Mouse (Mus musculus): Measurements from ENCODE around the gene Clns1a.

Gene Clns1a

GRCm38 (mm10) chr7:97696506-97697254 is at the start of gene Clns1a:
Gene Clns1a, plus strand, starts transcription at chr7:97696634.
- DNase-seq = peak; percentile 84

GRCm38 (mm10) chr7:97647656-97648055 is 48.8 kb upstream of the Clns1a start:
- DNase-seq = no peak

- no peak for DNase-seq
Measured at GRCm38 (mm10) chr7:97650729-97651128, 45.7 kb upstream of the Clns1a start.

DNA sequence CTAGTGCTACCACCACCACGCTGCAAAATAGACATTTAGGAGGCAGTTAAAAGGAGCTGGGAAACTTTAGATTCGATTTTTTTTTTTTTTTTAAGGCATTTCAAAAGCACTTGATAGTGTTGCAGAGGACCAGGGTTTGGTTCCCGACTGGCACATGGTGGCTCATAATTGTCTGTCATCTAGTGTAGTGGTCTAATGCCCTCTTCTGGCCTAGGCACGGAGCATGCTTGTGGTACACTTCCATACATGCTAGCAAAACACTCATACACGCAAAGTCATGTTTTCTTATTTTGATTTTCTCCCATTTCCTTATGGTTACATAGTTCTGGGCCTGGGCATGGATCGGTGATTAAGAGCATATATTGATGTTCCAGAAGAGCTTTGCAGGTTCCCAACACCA is 40.3 kb upstream of the Clns1a start:
- DNase-seq = no peak

- DNase-seq = no peak
Measured at GRCm38 (mm10) chr7:97661634-97662033, 34.8 kb upstream of the Clns1a start.

DNA sequence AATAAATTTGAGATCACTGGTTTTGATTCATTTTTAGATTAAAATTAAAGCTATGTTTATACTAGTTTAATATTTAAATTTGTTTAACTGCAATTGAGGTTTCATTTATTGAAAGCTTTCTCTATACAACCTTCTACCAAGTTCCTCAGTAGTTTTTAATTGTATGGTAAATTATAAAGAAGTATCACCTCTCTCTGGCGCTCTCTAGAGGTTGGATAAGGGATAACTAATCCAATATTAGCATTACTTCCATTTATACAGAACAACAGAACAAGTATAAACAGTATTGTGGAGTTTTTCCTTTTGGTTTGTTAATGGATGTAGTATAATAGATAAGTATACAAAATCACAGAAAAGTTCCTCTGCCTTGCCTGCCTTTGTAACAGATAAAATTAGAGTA is 17.2 kb upstream of the Clns1a start:
- no peak for DNase-seq

- no peak for DNase-seq
Measured at GRCm38 (mm10) chr7:97687831-97688230, 8.6 kb upstream of the Clns1a start.

GRCm38 (mm10) chr7:97695441-97695840 is 993 bp upstream of the Clns1a start:
- DNase-seq = no peak

DNA sequence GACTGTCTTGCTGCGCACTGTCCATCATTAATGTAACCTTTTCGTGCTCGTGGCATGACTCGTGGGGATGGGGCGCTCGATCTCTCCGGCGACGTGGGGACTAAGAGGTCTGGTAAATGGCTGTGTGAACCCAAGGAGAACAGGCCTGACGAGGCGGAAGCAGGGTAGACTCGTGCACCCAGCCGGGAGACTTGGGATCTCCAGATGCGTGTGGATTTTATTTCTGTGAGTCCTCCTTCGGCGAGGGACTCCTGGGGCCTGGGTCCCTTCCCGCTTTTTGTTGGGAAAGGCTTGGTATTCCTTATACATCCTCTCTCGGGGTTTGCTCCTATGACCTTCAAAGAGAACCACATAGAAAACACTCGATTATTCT is 315 bp upstream of the Clns1a start:
- DNase-seq = peak; percentile 16

- DNase-seq = no peak
Measured at GRCm38 (mm10) chr7:97700173-97700572, 3.7 kb downstream of the Clns1a start.

DNA sequence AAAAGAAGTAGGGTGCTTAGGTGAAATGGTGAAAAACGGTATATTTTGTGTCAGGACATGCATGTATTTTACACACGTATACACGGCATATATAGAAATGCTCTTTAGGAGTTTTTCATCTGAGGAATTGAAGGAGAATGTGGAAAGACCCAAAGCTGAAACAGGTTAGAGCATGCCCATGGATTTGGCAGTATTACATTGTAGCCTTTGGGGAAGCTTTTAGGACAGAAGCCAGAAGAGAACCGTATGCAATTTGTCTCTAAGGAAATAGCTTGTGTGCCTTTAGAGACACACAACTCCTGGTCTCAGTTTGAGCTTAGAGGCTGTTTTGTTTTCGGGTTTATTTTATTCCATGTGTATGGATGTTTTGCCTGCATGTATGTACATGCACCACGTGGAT is 4.7 kb downstream of the Clns1a start:
- no peak for DNase-seq

DNA sequence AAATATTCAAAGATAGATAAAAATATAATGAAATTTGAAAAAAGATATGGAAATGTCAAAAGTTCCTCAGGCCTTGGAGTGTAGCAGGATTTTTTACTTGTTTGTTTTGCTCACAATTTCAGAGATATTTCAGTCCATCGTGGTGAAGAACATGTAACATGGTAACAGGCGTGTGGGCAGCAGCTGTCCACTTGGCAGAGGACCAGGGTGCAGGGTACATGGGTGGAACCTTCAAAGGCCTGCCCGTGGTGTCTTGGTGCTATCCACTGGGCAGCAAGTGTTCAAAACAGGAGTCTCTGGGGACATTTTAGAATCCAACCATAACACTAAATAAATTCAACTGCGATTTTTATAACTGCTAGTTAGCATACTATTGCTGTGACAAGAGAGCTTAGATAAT is 10.7 kb downstream of the Clns1a start:
- no peak for DNase-seq

DNA sequence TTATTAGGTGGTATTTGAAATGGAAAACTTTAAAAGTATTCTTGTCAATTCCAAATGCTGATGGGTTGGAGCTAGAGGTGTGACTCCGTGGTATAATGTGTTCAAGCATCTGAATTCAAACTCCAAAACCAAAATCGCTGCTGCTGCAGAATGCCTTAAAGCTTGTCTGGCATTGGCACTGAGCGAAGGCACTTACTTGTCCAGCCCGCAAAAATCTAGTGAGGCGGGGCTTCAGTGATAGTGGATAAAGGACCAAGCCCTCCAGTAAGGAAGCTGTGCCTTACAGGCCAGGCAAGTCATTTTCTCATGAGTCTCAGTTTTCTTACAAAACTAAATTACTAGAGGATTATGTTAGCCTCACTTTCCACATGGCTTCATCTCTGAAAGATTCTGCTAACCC is 11.4 kb downstream of the Clns1a start:
- DNase-seq = no peak

- DNase-seq = no peak
Measured at GRCm38 (mm10) chr7:97709204-97709603, 12.8 kb downstream of the Clns1a start.

DNA sequence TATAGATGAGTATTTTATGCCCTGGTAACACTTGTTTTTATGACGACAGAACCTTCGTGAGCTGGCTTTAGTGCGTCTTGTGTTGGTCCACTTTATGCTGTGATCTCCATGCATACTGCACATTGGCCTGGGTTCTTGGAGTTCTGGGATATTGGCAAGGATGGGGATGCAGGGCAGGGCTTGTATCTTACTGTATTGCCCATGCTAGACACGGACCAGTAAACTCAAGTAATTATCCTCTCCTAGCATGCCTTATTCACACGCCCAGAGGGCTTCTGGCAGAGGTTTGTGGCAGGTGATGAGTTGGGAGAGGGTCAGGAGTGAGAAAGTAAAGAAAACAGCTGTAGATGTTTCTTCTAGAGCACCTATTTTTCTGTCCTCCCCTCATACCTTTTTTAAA is 18.2 kb downstream of the Clns1a start:
- DNase-seq = no peak

GRCm38 (mm10) chr7:97717326-97717725 is 20.9 kb downstream of the Clns1a start:
- no peak for DNase-seq

DNA sequence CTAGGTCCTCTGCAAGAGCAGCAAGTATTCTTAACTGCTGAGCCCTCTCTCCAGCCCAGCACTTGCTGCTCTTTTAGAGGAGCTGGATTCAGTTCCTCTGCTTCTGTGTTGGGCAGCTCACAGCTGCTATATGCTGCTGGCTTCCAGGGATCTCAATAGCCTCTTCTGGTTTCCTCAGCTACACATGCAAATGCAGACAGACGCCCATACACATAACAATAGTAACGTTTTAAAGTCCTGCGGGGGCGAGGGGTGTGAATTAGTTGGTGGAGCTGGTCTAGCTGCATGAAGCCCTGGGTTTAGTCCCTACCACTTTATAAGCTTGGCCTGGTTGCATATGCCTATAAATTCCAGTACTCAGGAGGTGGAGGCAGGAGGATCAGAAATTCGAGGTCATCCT is 22.6 kb downstream of the Clns1a start:
- DNase-seq = no peak

GRCm38 (mm10) chr7:97720109-97720508 is 23.7 kb downstream of the Clns1a start:
- no peak for DNase-seq

GRCm38 (mm10) chr7:97722278-97722918 is 26.0 kb downstream of the Clns1a start:
- DNase-seq = no peak

GRCm38 (mm10) chr7:97723646-97724538 is 27.5 kb downstream of the Clns1a start:
- no peak for DNase-seq

- no peak for DNase-seq
Measured at GRCm38 (mm10) chr7:97725401-97725800, 29.0 kb downstream of the Clns1a start.

- no peak for DNase-seq
Measured at GRCm38 (mm10) chr7:97726080-97726479, 29.6 kb downstream of the Clns1a start.

GRCm38 (mm10) chr7:97726778-97727177 is 30.3 kb downstream of the Clns1a start:
- DNase-seq = no peak
